Mouse (Mus musculus): ENCODE measurements around the gene Spon1. TPM values are rescaled to one million over a fixed set of nuclear protein-coding genes. Genes with fewer than 3 reads are reported as not detected.

Gene Spon1
- total and polyA plus RNA-seq, 3 experiments = not detected

DNA sequence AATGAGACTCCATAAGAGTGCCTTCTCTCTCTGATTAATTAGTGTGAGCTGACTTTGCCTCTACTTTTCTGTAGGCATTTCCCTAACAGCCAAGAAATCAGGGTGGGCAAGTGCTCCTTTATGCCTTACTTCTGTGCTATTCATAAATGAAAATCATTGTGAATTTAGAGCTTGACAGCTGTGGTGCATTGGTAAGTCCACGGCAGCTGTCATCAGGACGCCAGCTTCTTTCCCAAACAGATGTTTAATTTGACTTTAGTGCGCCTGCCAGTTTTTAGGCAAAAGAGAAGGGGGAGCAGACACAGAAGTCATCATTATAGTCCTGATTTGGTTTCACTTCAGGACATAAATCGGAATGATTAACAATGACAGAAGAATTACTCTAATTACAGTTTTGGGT, 84.6 kb downstream of the Spon1 start:
- no peak overlapping the region for H3K27ac ChIP-seq (ENCODE audit: insufficient read depth, low read depth)
- TF ChIP-seq MAFK (IDR thresholded peaks at IDR 0.05; ENCODE audit: insufficient replicate concordance, low read length) = no peak
- no peak for TF ChIP-seq IRF4 (IDR thresholded peaks at IDR 0.05; ENCODE audit: low read depth, low read length)
- no peak for TF ChIP-seq HCFC1 (IDR thresholded peaks at IDR 0.05; ENCODE audit: low read depth, low read length)
- no peak for TF ChIP-seq TBP (conservative IDR thresholded peaks at IDR 0.05; ENCODE audit: low read depth, low read length)
- no peak for TF ChIP-seq MAZ (IDR thresholded peaks at IDR 0.05; ENCODE audit: low read depth, low read length)
- no peak for TF ChIP-seq E2F4 (IDR thresholded peaks at IDR 0.05; ENCODE audit: insufficient replicate concordance, low read depth, low read length)
- no peak for TF ChIP-seq ZMIZ1 (IDR thresholded peaks at IDR 0.05; ENCODE audit: low read depth, low read length)
- no peak for TF ChIP-seq JUND (conservative IDR thresholded peaks at IDR 0.05; ENCODE audit: low read depth, low read length)
- no peak for TF ChIP-seq UBTF (IDR thresholded peaks at IDR 0.05; ENCODE audit: low read depth, low read length)
- no peak for TF ChIP-seq NRF1 (IDR thresholded peaks at IDR 0.05; ENCODE audit: low read depth, low read length)
- TF ChIP-seq ZNF384 (IDR thresholded peaks at IDR 0.05; ENCODE audit: low read depth, low read length) = no peak
- TF ChIP-seq SIN3A (IDR thresholded peaks at IDR 0.05; ENCODE audit: low read length) = no peak
- no peak for TF ChIP-seq EP300 (IDR thresholded peaks at IDR 0.05; ENCODE audit: low read length)
- no peak for TF ChIP-seq MYC (IDR thresholded peaks at IDR 0.05; ENCODE audit: low read depth, low read length)
- no peak for TF ChIP-seq ELF1 (IDR thresholded peaks at IDR 0.05; ENCODE audit: low read depth, low read length)
- TF ChIP-seq ZC3H11A (IDR thresholded peaks at IDR 0.05; ENCODE audit: low read depth, low read length) = no peak
- TF ChIP-seq JUN (IDR thresholded peaks at IDR 0.05; ENCODE audit: insufficient read depth, low read depth, low read length) = no peak
- dilution Hi-C loops (cut with MboI; ENCODE audit: extremely low pct_ligation_motif_present, extremely low pct_unique_long_range_greater_than_20kb, low sequenced_read_pairs) (no loop called here), in situ Hi-C loops (cut with MboI; ENCODE audit: low pct_ligation_motif_present, low pct_unique_long_range_greater_than_20kb, low sequenced_read_pairs) (no loop called here)
- no peaks in the 10 kb centered on the region for H3K27me3 ChIP-seq (replicated peaks)
- no peaks in the 10 kb centered on the region for H3K36me3 ChIP-seq (replicated peaks in 1 of 2; ENCODE audit: control insufficient read depth in 1 of 2, insufficient read depth in 1 of 2, low read length in 1 of 2)
- H3K4me3 ChIP-seq (replicated peaks in 1 of 3; ENCODE audit: low read depth in 2 of 3, low read length in 2 of 3, poor library complexity in 1 of 3) = no peak overlapping the region
- H3K4me2 ChIP-seq (ENCODE audit: insufficient read depth, low read depth, poor library complexity, severe bottlenecking) = no peak overlapping the region
- H3K79me2 ChIP-seq (replicated peaks; ENCODE audit: control insufficient read depth, extremely low read depth, insufficient read depth, poor library complexity, severe bottlenecking) = no peaks in the 10 kb centered on the region
- H3K4me1 ChIP-seq (ENCODE audit: control insufficient read depth in 1 of 2, insufficient read depth in 2 of 2) = peaks cover 4 to 17% of the 10 kb centered on the region in 2 experiments; a peak in 3 of 4 replicates
- peaks cover 3% of the 10 kb centered on the region for H3K9me3 ChIP-seq (replicated peaks; ENCODE audit: low read length)
- H3K9ac ChIP-seq (ENCODE audit: insufficient read depth, low read depth) = no peak overlapping the region
- no peak for DNase-seq (ENCODE audit: extremely low read depth)

DNA sequence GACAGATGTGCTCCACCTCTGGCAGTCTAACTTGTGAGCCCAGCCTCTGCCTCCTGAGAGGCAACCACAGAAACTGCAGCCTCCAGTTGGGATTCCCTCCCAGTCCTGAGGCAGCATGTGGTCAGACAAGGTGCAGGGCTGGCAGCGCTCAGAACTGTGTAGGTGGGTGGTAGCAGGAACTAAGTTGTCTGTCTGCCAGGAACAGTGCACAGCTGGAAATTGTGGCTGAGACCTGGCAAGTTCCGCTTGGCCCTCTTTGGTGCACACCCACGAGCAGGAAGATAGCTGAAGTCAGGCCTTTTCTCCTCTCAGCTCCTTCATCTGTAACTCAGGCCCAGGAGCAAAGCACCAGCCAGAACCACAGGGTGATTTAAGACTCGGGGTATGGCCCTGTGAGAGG, 89.6 kb downstream of the Spon1 start:
- in situ Hi-C loops (cut with MboI; ENCODE audit: low pct_ligation_motif_present, low pct_unique_long_range_greater_than_20kb, low sequenced_read_pairs) (no loop called here), dilution Hi-C loops (cut with MboI; ENCODE audit: extremely low pct_ligation_motif_present, extremely low pct_unique_long_range_greater_than_20kb, low sequenced_read_pairs) (no loop called here)
- no peaks in the 10 kb centered on the region for H3K27me3 ChIP-seq (replicated peaks)
- H3K4me1 ChIP-seq (ENCODE audit: control insufficient read depth in 1 of 2, insufficient read depth in 2 of 2) = no peaks in the 10 kb centered on the region
- no peak overlapping the region for H3K9ac ChIP-seq (ENCODE audit: insufficient read depth, low read depth)
- DNase-seq (ENCODE audit: extremely low read depth) = no peak
- H3K9me3 ChIP-seq (replicated peaks; ENCODE audit: low read length) = peaks cover 3% of the 10 kb centered on the region
- no peaks in the 10 kb centered on the region for H3K36me3 ChIP-seq (replicated peaks in 1 of 2; ENCODE audit: control insufficient read depth in 1 of 2, insufficient read depth in 1 of 2, low read length in 1 of 2)
- H3K4me3 ChIP-seq (replicated peaks in 1 of 3; ENCODE audit: low read depth in 2 of 3, low read length in 2 of 3, poor library complexity in 1 of 3) = no peak overlapping the region
- H3K79me2 ChIP-seq (replicated peaks; ENCODE audit: control insufficient read depth, extremely low read depth, insufficient read depth, poor library complexity, severe bottlenecking) = no peaks in the 10 kb centered on the region
- H3K27ac ChIP-seq (ENCODE audit: insufficient read depth, low read depth) = no peak overlapping the region
- no peak overlapping the region for H3K4me2 ChIP-seq (ENCODE audit: insufficient read depth, low read depth, poor library complexity, severe bottlenecking)
- TF ChIP-seq USF2 (conservative IDR thresholded peaks at IDR 0.05; ENCODE audit: low read depth, low read length) (no peak), TCF12 (IDR thresholded peaks at IDR 0.05; ENCODE audit: low read depth, low read length) (no peak), E2F4 (IDR thresholded peaks at IDR 0.05; ENCODE audit: insufficient replicate concordance, low read depth, low read length) (no peak), RCOR1 (conservative IDR thresholded peaks at IDR 0.05; ENCODE audit: low read depth, low read length) (no peak), BHLHE40 (IDR thresholded peaks at IDR 0.05; ENCODE audit: low read depth, low read length) (no peak)
